Mouse (Mus musculus) kidney, postnatal 0 days (tissue): ENCODE measurements around the gene Gm12394. TPM values are rescaled to one million over a fixed set of nuclear protein-coding genes. Genes with fewer than 3 reads are reported as not detected.

Experiments
- polyA plus RNA-seq: library from polyadenylated mRNA; unstranded; fragments of >200 nt; fragmentation: Nextera tagmentation; extraction: Ambion mirVana; gene quantifications from 2 replicates; pipeline ENCODE4 v1.2.1, GENCODE M21; 2015

Gene Gm12394
- polyA plus RNA-seq, 1 experiment from 2014 or later = 0.14 TPM

Other genes with a start within 250 kb of the Gm12394 start
- 0.89 TPM in 1 of 2 replicates, not detected in the other for gene Gm10591, start 244.6 kb downstream of the Gm12394 start, polyA plus RNA-seq
- 0.70 and 0.72 TPM in 2 replicates for gene Gm2564, start 227.1 kb downstream of the Gm12394 start, polyA plus RNA-seq
- not detected in 2 replicates for gene Ccl27b, start 201.5 kb downstream of the Gm12394 start, polyA plus RNA-seq
- gene Il11ra2, start 194.9 kb downstream of the Gm12394 start, polyA plus RNA-seq = not detected in 2 replicates
- 0.46 TPM in 1 of 2 replicates, not detected in the other for gene 4930578G10Rik, start 121.2 kb downstream of the Gm12394 start, polyA plus RNA-seq
- 0.38 and 0.71 TPM in 2 replicates for gene Ccl19, start 100.2 kb downstream of the Gm12394 start, polyA plus RNA-seq
- gene Ccl21a, start 82.8 kb downstream of the Gm12394 start, polyA plus RNA-seq = 24.7 and 29.2 TPM in 2 replicates
- gene Fam205a1, start 2.9 kb downstream of the Gm12394 start, polyA plus RNA-seq = 0.07 TPM in 1 of 2 replicates, not detected in the other
- gene Fam205c, start 17.5 kb upstream of the Gm12394 start, polyA plus RNA-seq = 0.09 and 0.33 TPM in 2 replicates
- gene Phf24, start 59.9 kb upstream of the Gm12394 start, polyA plus RNA-seq = 0.34 and 0.64 TPM in 2 replicates
- gene Dnajb5, start 93.0 kb upstream of the Gm12394 start, polyA plus RNA-seq = 4.6 and 5.3 TPM in 2 replicates
- 0.37 and 0.66 TPM in 2 replicates for gene 1700022I11Rik, start 112.8 kb upstream of the Gm12394 start, polyA plus RNA-seq
- 356 and 406 TPM in 2 replicates for gene Vcp, start 143.7 kb upstream of the Gm12394 start, polyA plus RNA-seq
- gene Fancg, start 153.7 kb upstream of the Gm12394 start, polyA plus RNA-seq = 7.2 and 9.2 TPM in 2 replicates
- 19.2 and 21.3 TPM in 2 replicates for gene Pigo, start 169.0 kb upstream of the Gm12394 start, polyA plus RNA-seq
- 253 and 273 TPM in 2 replicates for gene Stoml2, start 174.9 kb upstream of the Gm12394 start, polyA plus RNA-seq
- gene Fam214b, start 189.4 kb upstream of the Gm12394 start, polyA plus RNA-seq = 8.1 and 8.9 TPM in 2 replicates
- 3.3 and 3.8 TPM in 2 replicates for gene Unc13b, start 202.2 kb upstream of the Gm12394 start, polyA plus RNA-seq